Mouse (Mus musculus) layer of hippocampus, adult 11-12 months (tissue): ENCODE measurements around the gene Cdhr2.
A peak's percentile ranks its signal among the peaks of the same experiment; 100 is the strongest.

Experiments
- DNase-seq: peaks from one replicate; pipeline ENCODE4 v3.0.0; 2022; ENCODE audit warnings: low spot score

Gene Cdhr2

DNA sequence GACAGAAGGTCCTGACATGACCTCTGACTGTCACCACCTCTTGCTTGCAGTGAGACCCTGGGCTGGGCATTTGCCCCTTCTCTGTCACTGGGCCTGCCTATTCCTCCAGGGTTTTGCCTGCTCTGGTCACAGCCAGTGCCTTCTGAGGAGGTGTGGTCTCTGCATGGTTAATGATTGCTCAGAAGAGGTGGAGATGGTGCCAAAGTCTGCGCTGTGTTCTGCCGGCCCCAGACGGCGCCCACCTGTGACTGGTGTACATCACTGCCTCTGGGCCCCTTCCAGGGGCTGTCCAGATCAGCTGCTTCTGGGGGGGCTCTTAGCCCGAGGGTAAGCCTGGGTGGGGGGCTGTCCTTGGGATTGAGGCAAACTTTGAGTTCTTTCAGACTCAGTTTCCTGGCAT is at the start of gene Cdhr2:
Gene Cdhr2, plus strand, starts transcription at position 219 of the 400 bp plus-strand sequence.
- DNase-seq: no peak

DNA sequence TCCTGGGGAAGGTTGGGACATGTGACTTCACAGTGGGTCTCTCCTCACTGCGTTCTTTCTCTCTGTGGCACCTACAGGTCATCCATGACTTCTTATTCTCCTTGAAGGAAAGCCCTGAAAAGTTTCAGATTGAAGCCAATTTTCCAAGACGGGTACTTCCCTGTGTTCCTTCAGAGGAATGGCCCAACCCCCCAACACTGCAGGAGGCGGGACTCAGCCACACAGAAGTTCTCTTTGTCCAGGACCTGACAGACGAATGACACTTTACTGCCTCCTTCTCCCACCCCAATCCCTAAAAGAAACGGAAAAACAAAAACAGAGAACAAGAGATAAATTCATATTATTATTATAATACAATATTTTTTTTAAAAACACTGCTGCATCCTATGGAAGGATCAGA is 40.4 kb upstream of the Cdhr2 start:
- no peak for DNase-seq

DNA sequence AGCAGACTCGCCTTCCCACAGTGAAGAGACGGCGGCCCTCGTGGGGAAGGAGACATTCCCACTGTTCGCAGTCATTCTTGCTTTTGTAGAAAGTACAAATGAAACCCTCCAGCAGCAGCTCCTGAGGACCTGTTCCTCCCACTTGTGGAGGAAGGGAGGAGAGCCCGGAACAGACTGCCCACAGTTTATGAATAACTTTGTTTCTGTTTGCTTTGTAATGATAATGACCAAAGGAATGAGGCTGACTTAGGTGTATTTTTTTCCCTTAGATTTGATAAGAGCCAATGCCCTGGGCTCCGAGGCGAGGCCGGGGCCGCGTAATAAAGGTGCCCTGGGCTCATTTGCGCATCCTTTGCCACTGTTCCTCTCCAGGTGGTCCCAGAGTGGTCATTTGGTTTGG is 39.9 kb upstream of the Cdhr2 start:
- DNase-seq: no peak

DNA sequence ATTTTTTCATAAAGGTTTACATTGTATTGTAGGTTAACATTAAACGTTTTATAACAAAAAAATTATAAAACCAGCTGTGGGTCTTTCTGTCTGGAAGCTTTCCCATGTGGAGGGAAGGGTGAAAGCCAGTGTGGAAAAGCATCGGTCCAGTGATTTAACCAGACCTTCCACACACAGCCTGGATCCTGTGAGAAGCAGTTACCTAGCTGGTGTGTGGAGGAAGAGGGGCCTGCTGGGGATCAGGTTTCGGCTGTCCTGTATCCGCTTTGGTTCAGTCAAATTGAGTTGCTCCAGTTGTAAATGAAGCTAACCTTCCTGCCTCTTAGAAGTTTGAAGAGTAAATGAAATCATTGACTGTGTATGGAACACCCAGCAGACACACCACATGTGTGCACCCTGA is 37.3 kb upstream of the Cdhr2 start:
- no peak for DNase-seq

GRCm38 (mm10) chr13:54664509-54664908 is 36.8 kb upstream of the Cdhr2 start:
- DNase-seq: no peak

DNA sequence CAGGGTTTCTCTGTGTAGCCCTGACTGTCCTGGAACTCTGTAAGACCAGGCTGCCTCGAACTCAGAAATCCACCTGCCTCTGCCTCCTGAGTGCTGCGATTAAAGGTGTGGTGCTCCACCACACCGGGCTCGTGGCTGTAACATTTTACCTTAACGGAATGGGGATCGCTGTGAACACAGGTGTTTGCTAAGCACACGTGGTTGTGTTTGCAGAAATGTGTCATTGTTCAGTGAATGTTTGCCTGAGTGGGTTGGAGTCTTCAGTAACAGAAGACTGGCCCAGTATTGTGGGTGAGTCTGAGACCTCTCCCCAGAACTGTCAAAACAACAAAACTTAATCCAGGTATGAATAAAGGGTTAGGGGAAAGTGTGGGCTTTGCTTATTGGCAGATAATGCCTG is 36.2 kb upstream of the Cdhr2 start:
- DNase-seq: no peak

DNA sequence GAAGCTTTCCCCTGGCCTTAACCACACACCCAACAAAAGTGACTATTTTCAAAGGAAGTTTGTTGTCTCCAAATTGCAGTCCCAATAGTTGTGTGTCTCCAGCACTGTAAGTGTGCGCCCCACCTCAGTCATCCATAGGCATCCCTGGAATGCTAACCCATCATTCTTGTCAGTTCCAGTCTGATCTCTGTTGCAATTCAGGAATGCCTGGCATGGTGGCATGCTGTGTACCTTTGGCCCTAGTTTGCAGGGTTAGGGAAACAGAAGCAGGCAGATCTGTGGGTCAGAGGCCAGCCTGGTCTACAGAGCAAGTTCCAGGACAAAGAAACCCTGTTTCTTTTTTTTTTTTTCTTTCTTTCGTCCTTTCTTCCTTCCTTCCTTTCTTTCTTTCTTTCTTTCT is 30.8 kb upstream of the Cdhr2 start:
- DNase-seq: no peak

- no peak for DNase-seq
Observed at GRCm38 (mm10) chr13:54675895-54676590, 25.2 kb upstream of the Cdhr2 start.

- no peak for DNase-seq
Observed at GRCm38 (mm10) chr13:54678263-54678662, 23.0 kb upstream of the Cdhr2 start.

GRCm38 (mm10) chr13:54680184-54680853 is 20.9 kb upstream of the Cdhr2 start:
- no peak for DNase-seq

- no peak for DNase-seq
Observed at GRCm38 (mm10) chr13:54681291-54681690, 20.0 kb upstream of the Cdhr2 start.

- DNase-seq: no peak
Observed at GRCm38 (mm10) chr13:54683301-54683700, 18.0 kb upstream of the Cdhr2 start.

DNA sequence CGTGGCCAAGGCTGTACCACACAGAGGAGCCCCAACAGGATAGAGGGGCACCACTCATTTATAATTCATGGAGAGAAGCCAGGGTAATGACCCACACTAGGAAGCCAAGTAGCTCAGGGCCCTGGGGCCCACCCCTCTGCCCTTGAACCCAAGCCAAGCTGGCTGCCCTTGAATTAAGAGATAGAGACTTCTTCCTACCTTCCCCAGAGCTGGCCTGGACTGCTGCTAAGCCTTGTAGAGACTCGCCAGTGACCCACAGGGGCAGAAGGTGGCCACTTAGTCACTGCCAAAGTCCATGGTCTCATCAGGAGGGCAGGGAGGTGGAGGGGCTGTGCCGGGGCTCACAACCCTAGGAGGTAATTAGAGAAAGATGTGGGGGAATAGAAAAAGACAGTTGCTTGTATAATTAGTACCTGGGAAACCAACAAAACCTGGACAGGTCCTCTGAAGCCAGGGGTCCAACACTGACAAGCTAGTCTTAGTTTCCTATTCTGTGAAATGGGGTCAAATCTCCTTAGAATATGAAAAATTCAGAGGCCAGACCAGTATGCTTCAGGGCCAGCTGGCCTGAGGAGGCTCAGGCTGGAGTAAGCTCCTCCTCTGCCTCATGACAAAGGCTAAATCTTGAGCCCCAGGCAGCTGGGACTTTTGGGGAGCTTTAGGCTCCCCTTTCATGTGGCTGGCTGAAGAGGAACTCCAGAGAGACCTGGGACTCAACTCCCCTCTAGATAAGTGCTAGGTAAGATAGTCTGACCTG is 16.9 kb upstream of the Cdhr2 start:
- no peak for DNase-seq

GRCm38 (mm10) chr13:54685174-54685573 is 16.1 kb upstream of the Cdhr2 start:
- no peak for DNase-seq

- no peak for DNase-seq
Observed at GRCm38 (mm10) chr13:54686139-54687053, 14.9 kb upstream of the Cdhr2 start.

DNA sequence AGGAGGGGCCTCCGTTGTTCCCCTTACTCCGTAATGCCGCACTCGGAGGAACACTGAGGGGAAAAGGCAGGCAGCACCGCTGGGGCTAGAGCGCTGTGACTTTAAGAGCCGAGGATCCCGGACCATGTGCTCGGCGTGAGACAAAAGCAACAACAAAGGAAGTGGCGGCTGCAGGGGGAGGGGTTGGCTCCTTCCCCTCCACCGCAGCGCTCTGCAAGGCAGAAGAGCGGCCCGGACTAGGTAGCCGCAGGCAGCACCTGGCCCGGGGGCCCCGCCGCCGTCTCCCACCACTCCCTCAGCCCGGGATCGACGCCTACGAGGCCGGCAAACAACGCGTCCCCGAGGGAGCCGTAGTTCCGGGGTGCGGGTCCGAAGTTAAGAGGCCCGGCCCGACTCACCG is 14.2 kb upstream of the Cdhr2 start:
- peak; percentile 79 for DNase-seq

DNA sequence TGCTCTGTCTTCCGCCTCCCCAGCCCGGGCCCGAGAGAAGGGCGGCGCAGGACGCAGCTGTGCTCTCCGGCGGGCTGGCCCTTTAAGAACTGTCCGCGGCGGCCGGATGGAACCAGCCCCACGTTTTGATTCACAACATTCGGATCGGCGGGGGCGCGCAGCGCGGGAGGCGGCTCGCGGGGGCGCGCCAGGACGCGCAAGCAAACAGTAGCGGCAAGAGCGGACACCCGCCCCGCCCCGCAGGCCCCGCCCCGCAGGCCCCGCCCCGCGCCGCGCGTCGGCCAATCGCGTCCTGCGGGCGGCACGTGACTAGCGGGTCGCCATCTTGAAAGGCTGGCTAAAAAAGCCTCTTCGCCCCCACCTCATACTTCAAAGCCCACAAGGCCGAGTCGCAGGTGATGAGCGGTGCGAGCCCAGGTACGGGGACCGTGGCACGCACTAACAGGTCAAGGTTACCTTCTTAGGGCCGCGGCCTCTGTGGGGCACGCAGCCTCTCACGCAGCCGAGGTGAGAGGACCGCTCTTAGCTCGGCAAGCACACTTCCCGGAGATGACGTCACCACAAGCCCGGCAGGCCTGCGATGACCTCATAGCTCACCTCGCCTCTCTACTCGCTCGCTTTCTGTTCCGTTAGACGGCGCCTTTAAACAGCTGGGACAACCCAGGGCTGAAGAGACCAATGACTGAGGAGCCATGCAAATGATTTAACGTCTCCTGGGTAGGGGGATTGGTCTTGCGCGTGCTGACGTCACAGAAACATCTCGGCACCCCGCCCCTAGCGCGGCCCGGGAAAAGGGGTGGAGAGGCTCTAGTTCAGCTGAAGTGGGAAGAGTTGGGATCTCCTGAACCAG is 13.5 kb upstream of the Cdhr2 start:
- DNase-seq: peak; percentile 97

DNA sequence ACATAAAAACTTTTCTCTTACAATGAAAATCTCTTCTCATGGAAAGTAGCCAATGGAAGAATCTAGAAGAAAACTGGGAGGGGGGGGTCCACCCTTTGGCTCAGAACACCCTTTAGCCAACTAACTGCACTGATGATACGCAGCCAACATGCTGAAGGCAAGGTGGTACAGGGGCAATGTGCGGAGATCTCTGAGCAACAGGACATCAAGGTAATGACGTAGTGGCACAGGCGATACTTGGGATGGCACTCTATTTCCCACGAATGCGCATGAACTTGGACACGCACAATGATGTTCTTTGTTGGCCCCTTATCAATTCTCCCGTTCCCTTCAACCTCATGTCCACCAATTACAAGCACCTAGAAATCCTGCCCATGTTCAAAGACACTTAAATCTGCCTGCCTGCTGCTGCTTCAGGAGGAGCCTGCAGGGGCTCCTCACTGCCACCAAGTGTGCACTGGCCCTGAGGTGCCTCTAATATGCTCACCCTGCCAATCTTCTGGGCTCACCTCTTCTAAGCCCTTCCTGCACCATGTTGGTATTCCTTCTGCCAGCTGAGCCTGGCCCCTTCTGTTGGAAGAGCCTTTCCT is 11.0 kb upstream of the Cdhr2 start:
- DNase-seq: no peak

DNA sequence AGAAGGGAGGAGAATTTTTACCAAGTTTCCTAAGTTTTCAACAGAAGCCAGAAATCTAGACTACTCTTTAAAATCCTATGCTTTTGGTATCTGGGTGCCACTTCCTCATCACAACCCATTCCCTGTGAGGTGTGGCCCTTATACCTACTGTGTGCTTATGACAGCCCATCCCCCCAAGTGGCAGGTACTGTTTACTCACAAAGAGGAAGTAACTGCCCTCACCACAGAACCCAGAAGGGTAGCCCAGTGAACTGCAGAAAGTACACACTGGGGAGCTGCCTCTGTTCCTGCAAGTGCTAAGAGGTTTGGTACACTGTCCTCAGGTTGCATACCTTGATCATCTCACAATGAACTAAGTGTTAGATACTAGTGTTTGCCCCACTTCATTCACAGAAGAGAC is 9.5 kb upstream of the Cdhr2 start:
- DNase-seq: no peak

DNA sequence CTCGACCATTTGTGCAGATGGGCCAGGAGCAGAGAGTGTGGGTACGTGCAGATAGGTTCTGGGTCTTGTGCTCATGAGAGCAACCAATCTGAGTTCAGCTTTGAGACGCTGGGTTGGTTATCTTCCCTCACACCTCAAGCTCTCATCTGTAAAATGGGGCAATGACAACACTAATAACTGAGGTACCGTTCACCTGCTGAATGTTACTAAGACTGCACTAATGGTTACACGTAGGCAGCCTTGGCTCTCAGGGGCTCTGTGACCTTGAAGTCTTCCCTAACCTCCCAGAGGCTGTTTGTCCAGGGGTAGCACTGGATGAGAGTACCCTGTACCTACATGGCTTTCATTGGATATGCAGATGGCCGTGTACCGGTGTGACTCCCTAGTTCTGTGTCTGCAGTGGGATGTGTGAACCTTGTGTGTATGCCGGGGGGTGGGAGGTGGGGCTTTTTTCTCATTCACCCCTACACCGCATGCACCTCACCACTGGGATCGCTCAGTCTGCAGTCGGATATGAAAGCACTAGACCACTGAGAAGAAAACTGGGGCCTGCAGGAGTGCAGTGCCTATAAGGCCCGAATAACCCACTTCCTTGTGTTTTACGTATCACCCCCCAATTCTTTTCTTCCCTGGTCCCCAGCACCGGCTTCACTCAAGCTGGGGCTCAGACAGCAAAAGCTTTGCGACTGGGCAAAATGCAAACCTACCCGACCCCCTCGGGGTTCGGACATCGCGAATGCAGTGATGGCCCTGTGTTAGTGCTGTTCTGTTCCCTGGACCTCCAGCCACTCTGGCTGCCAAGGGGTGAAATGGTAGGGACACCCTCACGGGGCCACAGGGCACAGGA is 8.3 kb upstream of the Cdhr2 start:
- no peak for DNase-seq
